In genomic region chr12:53948826-53949225, GRCm38 (mm10) we compare ENCODE assay signal across 22 mouse cellular contexts.
A peak's percentile ranks its signal among the peaks of the same experiment; 100 is the strongest.
DNase-seq lines count a peak whose midpoint lies in the region; TF ChIP-seq lines count a peak whose summit lies in the region.
"Had no signal": no experiment of that assay in that cellular context is flagged by ENCODE, and none has a peak within 500 bp of the region (broad histone marks: within the 10 kb centered on the region; RNA-seq: fewer than 3 reads in every experiment).

No protein-coding gene starts in this region.

- no peaks in the 10 kb centered on the region for H3K27me3 ChIP-seq in myocyte (ENCODE audit: control insufficient read depth, insufficient read depth, insufficient read length)
- H3K27me3 ChIP-seq: forebrain, embryonic 13.5 days; heart, embryonic 12.5 days; hindbrain, embryonic 15.5 days; kidney, embryonic 15.5 days; midbrain, embryonic 15.5 days had no signal

- no peaks in the 10 kb centered on the region for H3K79me2 ChIP-seq in myocyte (ENCODE audit: control insufficient read depth, insufficient read depth)

- peak; percentile 34 for DNase-seq in adrenal gland, adult 2 months
- no peak for DNase-seq in adrenal gland, adult 18-20 months (ENCODE audit: low spot score in 2 of 2)
- DNase-seq in 3T3-L1 (ENCODE audit: low read depth, low spot score): peak; percentile 90
- DNase-seq in adrenal gland, postnatal 10 days: peak; percentile 5
- no peak for DNase-seq in ovary, postnatal 10 days (ENCODE audit: low spot score)
- DNase-seq in thymus, postnatal 25 days: no peak
- DNase-seq: cerebellum, adult 2 months; cerebellum, postnatal 14 days; gastrocnemius, postnatal 36 days; heart, adult 2 months; kidney, adult 18-20 months; kidney, postnatal 25 days; liver; lung, adult 2 months; lung, postnatal 10 days; thymus, postnatal 14 days had no signal

- H3K4me2 ChIP-seq in myocyte (ENCODE audit: low read depth): peak overlapping the region; percentile 14
- H3K4me2 ChIP-seq: forebrain, embryonic 13.5 days; heart, embryonic 12.5 days; hindbrain, embryonic 15.5 days; kidney, embryonic 15.5 days; midbrain, embryonic 15.5 days had no signal

- no peak overlapping the region for H3K4me3 ChIP-seq in myocyte
- H3K4me3 ChIP-seq: forebrain, embryonic 13.5 days; heart, adult 2 months; heart, embryonic 12.5 days; hindbrain, embryonic 15.5 days; kidney, embryonic 15.5 days; midbrain, embryonic 15.5 days had no signal

- H3ac ChIP-seq in myocyte (ENCODE audit: control insufficient read depth, insufficient read length): no peak overlapping the region

- no peak for TF ChIP-seq POLR2A in myocyte (IDR thresholded peaks at IDR 0.05; ENCODE audit: insufficient read length, low read depth)

- no peaks in the 10 kb centered on the region for H3K36me3 ChIP-seq in myocyte (ENCODE audit: control insufficient read depth, insufficient read depth)
- H3K36me3 ChIP-seq: heart, embryonic 12.5 days; hindbrain, embryonic 15.5 days; kidney, embryonic 15.5 days; midbrain, embryonic 15.5 days had no signal

TF ChIP-seq in myocyte, 11 proteins besides CTCF, POLR2A, EP300 and RAD21:
- TF ChIP-seq MAX (IDR thresholded peaks at IDR 0.05; ENCODE audit: low read depth) (no peak), USF1 (IDR thresholded peaks at IDR 0.05; ENCODE audit: low read depth) (no peak)

Comparison
In these comparisons a context has a peak if more than half of its experiments do, and no peak if none do; other contexts are left out.
1. DNase-seq: peak in adrenal gland, adult 2 months (single experiment), 3T3-L1 (single experiment) and adrenal gland, postnatal 10 days (single experiment); none in adrenal gland, adult 18-20 months (0 of 2), ovary, postnatal 10 days (single experiment) and thymus, postnatal 25 days (single experiment).